In genomic region chr4:75278197-75279175, GRCm38 (mm10) we compare ENCODE assay signal across 8 mouse cellular contexts. TPM values are rescaled to one million over a fixed set of nuclear protein-coding genes. Genes with fewer than 3 reads are reported as not detected.
A peak's percentile ranks its signal among the peaks of the same experiment; 100 is the strongest.
DNase-seq lines count a peak whose midpoint lies in the region; ATAC-seq and TF ChIP-seq lines count a peak whose summit lies in the region.

Gene Dmac1 (minus strand): TSS chr4:75278305.

- peak within 1 kb of the TSS; percentile 62 for H3K4me2 ChIP-seq in forebrain, embryonic 16.5 days (ENCODE audit: low read length)
- peak within 1 kb of the TSS; percentile 73 for H3K4me2 ChIP-seq in lung, embryonic 14.5 days

- no peaks in the 10 kb centered on the region for H3K9me3 ChIP-seq in G1E (replicated peaks)
- no peaks in the 10 kb centered on the region for H3K9me3 ChIP-seq in forebrain, embryonic 16.5 days (ENCODE audit: control insufficient read depth, low read length)
- H3K9me3 ChIP-seq in lung, embryonic 14.5 days (ENCODE audit: low read depth, low read length) = peaks cover 2% of the 10 kb centered on the region; the same call in 1 of the 2 replicates

- peak; percentile 44 for DNase-seq in G1E (ENCODE audit: low spot score)
- DNase-seq in cerebellum, adult 18-20 months = peak; percentile 91 to 96
- DNase-seq in heart, postnatal 36 days = peak; percentile 94 to 97
- peak; percentile 94 to 95 for DNase-seq in layer of hippocampus, adult 2 months (ENCODE audit: low spot score in 2 of 2)
- DNase-seq in lung, embryonic 14.5 days = peak; percentile 98
- DNase-seq in thymus, adult 2 months = peak; percentile 97

- peak within 1 kb of the TSS; percentile 57 for H3K27ac ChIP-seq in forebrain, embryonic 16.5 days (ENCODE audit: low read length)
- peak within 1 kb of the TSS; percentile 84 for H3K27ac ChIP-seq in layer of hippocampus, adult 2 months
- H3K27ac ChIP-seq in lung, embryonic 14.5 days (ENCODE audit: low read depth) = peak within 1 kb of the TSS; percentile 60; the same call in 1 of the 2 replicates
- H3K27ac ChIP-seq in olfactory bulb, adult 2 months (ENCODE audit: insufficient read depth, low read depth, low read length) = no peak within 1 kb of the TSS
- peak within 1 kb of the TSS; percentile 60 for H3K27ac ChIP-seq in thymus, adult 2 months (ENCODE audit: control insufficient read depth, insufficient read depth, low read length)

- H3K36me3 ChIP-seq in G1E (replicated peaks) = peaks cover 9% of the 10 kb centered on the region
- peaks cover 6% of the 10 kb centered on the region; the same call in 1 of the 2 replicates for H3K36me3 ChIP-seq in forebrain, embryonic 16.5 days (ENCODE audit: control insufficient read depth, insufficient read depth)
- peaks cover 8% of the 10 kb centered on the region; the same call in 1 of the 2 replicates for H3K36me3 ChIP-seq in lung, embryonic 14.5 days (ENCODE audit: insufficient read depth)
- H3K36me3 ChIP-seq in thymus, adult 2 months (ENCODE audit: control insufficient read depth, insufficient read depth, low read length) = no peaks in the 10 kb centered on the region

- WGBS in forebrain, embryonic 16.5 days = 19% methylated on average over 23 of the region's 23 CpGs
- WGBS in lung, embryonic 14.5 days = 17% methylated on average over 23 of the region's 23 CpGs
- WGBS in olfactory bulb, adult 2 months = 17% methylated on average over 23 of the region's 23 CpGs
- WGBS in thymus, adult 2 months = 1% methylated on average over 23 of the region's 23 CpGs

- ATAC-seq in G1E (ENCODE audit: extremely low read depth, insufficient number of reproducible peaks, low FRiP score, poor library complexity, severe bottlenecking) = peak; percentile 92
- ATAC-seq in forebrain, embryonic 16.5 days = peak; percentile 97
- peak; percentile 98 for ATAC-seq in lung, embryonic 14.5 days (ENCODE audit: insufficient read depth)

- intact Hi-C loops in heart, postnatal 36 days (cut with DNase I) = loop anchor here (10.0 kb wide), 1 partner anchor 306 kb away; no protein-coding TSS in a partner anchor

- H3K4me3 ChIP-seq in G1E (ENCODE audit: low read depth, low read length) = peak within 1 kb of the TSS; percentile 84
- peak within 1 kb of the TSS; percentile 79 for H3K4me3 ChIP-seq in forebrain, embryonic 16.5 days (replicated peaks; ENCODE audit: low read length)
- H3K4me3 ChIP-seq in layer of hippocampus, adult 2 months = peak within 1 kb of the TSS; percentile 95
- H3K4me3 ChIP-seq in lung, embryonic 14.5 days (ENCODE audit: low read depth, low read length) = peak within 1 kb of the TSS; percentile 76
- peak within 1 kb of the TSS; percentile 78 for H3K4me3 ChIP-seq in olfactory bulb, adult 2 months (ENCODE audit: insufficient read depth, low read depth, low read length)
- H3K4me3 ChIP-seq in thymus, adult 2 months (ENCODE audit: control insufficient read depth, insufficient read depth, low read length) = peak within 1 kb of the TSS; percentile 94

- TF ChIP-seq POLR2A in olfactory bulb, adult 2 months (IDR thresholded peaks at IDR 0.05; ENCODE audit: insufficient read depth, low read depth, low read length) = peak; percentile 59
- peak; percentile 44; the same call in 1 of the 2 replicates for TF ChIP-seq POLR2A in thymus, adult 2 months (IDR thresholded peaks at IDR 0.05; ENCODE audit: control insufficient read depth, extremely low read depth, insufficient read depth, low read length, poor library complexity)

- H3K4me1 ChIP-seq in G1E (ENCODE audit: insufficient read depth, low read depth, low read length) = peaks cover 13% of the 10 kb centered on the region
- H3K4me1 ChIP-seq in forebrain, embryonic 16.5 days (replicated peaks; ENCODE audit: control insufficient read depth, insufficient read depth, low read length) = peaks cover 5% of the 10 kb centered on the region; the same call in 1 of the 2 replicates
- H3K4me1 ChIP-seq in lung, embryonic 14.5 days (ENCODE audit: insufficient read depth) = no peaks in the 10 kb centered on the region
- H3K4me1 ChIP-seq in olfactory bulb, adult 2 months (ENCODE audit: control insufficient read depth, insufficient read depth, low read length) = 0 out of 2 replicates have a peak, but pooled peaks cover 2% of the 10 kb centered on the region
- H3K4me1 ChIP-seq in thymus, adult 2 months (replicated peaks; ENCODE audit: control insufficient read depth, insufficient read depth, low read length) = peaks cover 2% of the 10 kb centered on the region; the same call in 1 of the 2 replicates

- TF ChIP-seq CTCF in G1E (IDR thresholded peaks at IDR 0.05; ENCODE audit: low read depth, low read length) = no peak
- TF ChIP-seq CTCF in layer of hippocampus, adult 2 months (conservative IDR thresholded peaks at IDR 0.05) = peak; percentile 40
- no peak for TF ChIP-seq CTCF in lung, embryonic 14.5 days (IDR thresholded peaks at IDR 0.05; ENCODE audit: low read depth)
- TF ChIP-seq CTCF in olfactory bulb, adult 2 months (IDR thresholded peaks at IDR 0.05; ENCODE audit: insufficient read depth, low read depth, low read length) = no peak
- 0 out of 2 replicates have a peak, but pooled peaks have one; percentile 54 for TF ChIP-seq CTCF in thymus, adult 2 months (IDR thresholded peaks at IDR 0.05; ENCODE audit: borderline replicate concordance, control insufficient read depth, extremely low read depth, insufficient read depth, low read length, poor library complexity)

- H3K27me3 ChIP-seq in G1E (ENCODE audit: insufficient read depth, low read length) = no peaks in the 10 kb centered on the region
- no peaks in the 10 kb centered on the region for H3K27me3 ChIP-seq in forebrain, embryonic 16.5 days (replicated peaks; ENCODE audit: control insufficient read depth, insufficient read depth, low read length)
- no peaks in the 10 kb centered on the region for H3K27me3 ChIP-seq in lung, embryonic 14.5 days (ENCODE audit: insufficient read depth, low read length)
- no peaks in the 10 kb centered on the region for H3K27me3 ChIP-seq in thymus, adult 2 months (ENCODE audit: control insufficient read depth, insufficient read depth, low read length)

- H3K9ac ChIP-seq in forebrain, embryonic 16.5 days (replicated peaks; ENCODE audit: low read depth, low read length) = peak within 1 kb of the TSS; percentile 90
- peak within 1 kb of the TSS; percentile 91 for H3K9ac ChIP-seq in lung, embryonic 14.5 days

RNA-seq across cellular contexts. Expression of gene Dmac1, which starts in this region (rescaled TPM):
- 59.6 and 84.3 TPM in 2 replicates for total RNA-seq in G1E (2014; fragmentation: Nextera tagmentation)
- 101 and 103 TPM in 2 replicates for total RNA-seq in G1E (2017)
- 141 and 162 TPM in 2 replicates for polyA plus RNA-seq in G1E (2012)
- polyA plus RNA-seq in forebrain, embryonic 16.5 days (2015; fragmentation: Nextera tagmentation; extraction: Ambion mirVana) = 89.7 and 98.3 TPM in 2 replicates
- total RNA-seq in heart, postnatal 36 days (2021) = 10 to 100 TPM; 53.0 to 61.3 TPM
- total RNA-seq in layer of hippocampus, adult 2 months (2021) = 10 to 100 TPM; 45.3 to 52.7 TPM
- polyA plus RNA-seq in lung, embryonic 14.5 days (2014; fragmentation: Nextera tagmentation; extraction: Ambion mirVana) = 124 and 125 TPM in 2 replicates
- not detected in 2 replicates for polyA plus RNA-seq in olfactory bulb, adult 2 months (2012; ENCODE audit: insufficient read depth, insufficient read length, low replicate concordance, missing spikeins)
- polyA plus RNA-seq in thymus, adult 2 months (2012; rRNA removed) = 97.2 and 122 TPM in 2 replicates

Comparison
In these comparisons a context has a peak if more than half of its experiments do, and no peak if none do; other contexts are left out.
1. RNA of gene Dmac1 (polyA plus RNA-seq): 141 to 162 TPM in G1E, 124 to 125 TPM in lung, embryonic 14.5 days, 97.2 to 122 TPM in thymus, adult 2 months and 89.7 to 98.3 TPM in forebrain, embryonic 16.5 days; not detected in olfactory bulb, adult 2 months; every median in the first group is over 10 times any median in the second.
2. DNase-seq: peak in every context shown above with its lines; median percentile 98 in lung, embryonic 14.5 days; 97 in thymus, adult 2 months; 96 in heart, postnatal 36 days; 94 in layer of hippocampus, adult 2 months; 94 in cerebellum, adult 18-20 months; 44 in G1E.
3. CTCF ChIP-seq: peak in layer of hippocampus, adult 2 months (single experiment) and thymus, adult 2 months (single experiment); none in G1E (single experiment), lung, embryonic 14.5 days (single experiment) and olfactory bulb, adult 2 months (single experiment).
4. Peak in every context shown above with its lines, with median percentiles within 50 percentile points of each other: ATAC-seq and H3K4me3 ChIP-seq.